Mouse (Mus musculus) right cerebral cortex, adult 2 months (tissue): ENCODE results near the gene Ehmt2.
"Not testable (repeated sequence)": the region's sequence is repeated elsewhere in the genome, so short reads cannot be mapped to it uniquely, and the experiment has no call there.

Experiments
- DNase-seq, 2 experiments: peaks; one replicate each; pipeline ENCODE4 v3.0.0; 2021 to 2022; ENCODE audit warnings: low spot score in 2 of 2

Ehmt2 gene

DNA sequence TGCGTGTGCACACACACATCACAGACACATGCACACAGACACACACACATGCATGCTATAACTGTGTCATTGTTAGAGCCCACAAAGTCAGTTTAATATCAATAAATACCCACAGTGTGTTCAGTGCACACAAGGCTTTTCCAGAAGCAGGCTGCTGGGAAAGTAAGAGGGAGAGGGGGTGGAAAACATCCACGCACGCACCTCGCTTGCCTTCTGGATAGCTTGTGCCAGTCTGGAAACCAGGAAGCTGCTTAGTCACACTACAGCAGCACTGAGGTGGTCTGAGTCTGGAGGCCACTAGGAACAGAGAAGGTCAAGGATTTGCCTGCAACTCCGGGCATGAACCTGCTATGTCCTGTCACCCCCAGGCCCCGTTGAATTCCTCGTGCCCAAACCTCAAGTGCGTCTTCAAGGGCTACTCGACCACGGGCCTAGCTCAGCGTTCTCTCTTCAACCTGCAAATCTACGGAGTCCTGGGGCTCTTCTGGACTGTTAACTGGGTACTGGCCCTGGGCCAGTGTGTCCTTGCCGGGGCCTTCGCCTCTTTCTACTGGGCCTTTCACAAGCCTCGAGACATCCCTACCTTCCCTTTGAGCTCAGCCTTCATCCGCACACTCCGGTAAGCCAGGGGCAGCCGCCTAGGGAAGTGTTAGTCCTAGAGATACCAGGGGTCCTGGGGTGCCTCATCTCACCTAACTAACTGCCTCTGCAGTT is 29.2 kb downstream of the Ehmt2 start:
- peak; percentile 53 to 57 for DNase-seq

DNA sequence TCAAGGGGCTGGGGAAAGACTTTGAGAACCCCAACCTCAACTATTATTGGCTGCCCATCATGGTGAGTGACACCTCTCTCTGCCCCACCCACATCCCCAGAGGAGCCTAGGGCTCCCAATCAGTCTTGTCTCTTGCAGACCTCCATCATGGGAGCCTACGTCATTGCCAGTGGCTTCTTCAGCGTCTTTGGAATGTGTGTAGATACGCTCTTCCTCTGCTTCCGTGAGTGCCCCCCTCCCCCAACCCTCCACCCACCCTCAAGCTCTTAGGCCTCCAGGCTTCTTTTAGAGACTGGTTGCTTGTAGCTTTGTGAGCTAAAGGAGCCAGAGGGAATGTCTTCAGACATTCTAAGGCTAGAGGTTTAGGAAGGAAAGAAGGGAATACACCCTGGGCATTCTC is 30.6 kb downstream of the Ehmt2 start:
- no peak for DNase-seq

DNA sequence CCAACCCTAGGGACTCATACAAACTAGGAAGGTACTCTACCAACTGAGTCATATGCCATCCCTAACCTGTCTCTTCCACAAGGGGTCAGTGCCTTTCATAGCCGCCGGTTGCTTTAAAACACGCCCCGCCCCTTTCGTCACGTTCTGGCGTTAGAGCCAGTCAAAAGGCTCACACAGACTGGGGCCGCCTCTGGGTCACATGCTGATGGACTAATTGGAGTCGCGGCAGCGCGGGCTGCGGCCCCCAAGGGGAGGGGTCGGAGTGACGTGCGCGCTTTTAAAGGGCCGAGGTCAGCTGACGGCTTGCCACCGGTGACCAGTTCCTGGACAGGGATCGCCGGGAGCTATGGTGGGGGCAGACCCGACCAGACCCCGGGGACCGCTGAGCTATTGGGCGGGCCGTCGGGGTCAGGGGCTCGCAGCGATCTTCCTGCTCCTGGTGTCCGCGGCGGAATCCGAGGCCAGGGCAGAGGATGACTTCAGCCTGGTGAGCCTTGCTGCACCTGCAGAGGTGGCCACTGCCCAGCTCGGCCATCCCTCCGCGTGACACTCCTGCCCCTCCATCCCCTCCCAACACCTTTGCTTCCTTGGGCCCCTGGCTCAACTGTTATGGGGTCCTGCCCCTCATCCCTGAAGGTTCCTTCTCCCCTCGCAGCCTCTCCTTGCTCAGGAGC is 32.9 kb downstream of the Ehmt2 start, which contains the start of gene Neu1:
TSS of gene Neu1 (plus strand) at position 193 of the 674 bp plus-strand sequence.
- peak; percentile 98 to 99 for DNase-seq

DNA sequence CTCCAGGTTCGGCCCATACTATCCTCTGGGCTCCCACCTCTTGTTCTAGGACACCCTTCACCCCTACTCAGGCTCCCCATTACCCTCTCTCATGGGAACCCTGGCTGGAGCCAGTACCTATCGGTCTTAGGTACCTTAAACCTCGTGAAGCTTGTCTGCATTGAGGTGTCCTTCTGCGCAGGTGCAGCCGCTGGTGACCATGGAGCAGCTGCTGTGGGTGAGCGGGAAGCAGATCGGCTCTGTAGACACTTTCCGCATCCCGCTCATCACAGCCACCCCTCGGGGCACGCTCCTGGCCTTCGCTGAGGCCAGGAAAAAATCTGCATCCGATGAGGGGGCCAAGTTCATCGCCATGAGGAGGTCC is 33.4 kb downstream of the Ehmt2 start:
- peak; percentile 52 to 56 for DNase-seq

DNA sequence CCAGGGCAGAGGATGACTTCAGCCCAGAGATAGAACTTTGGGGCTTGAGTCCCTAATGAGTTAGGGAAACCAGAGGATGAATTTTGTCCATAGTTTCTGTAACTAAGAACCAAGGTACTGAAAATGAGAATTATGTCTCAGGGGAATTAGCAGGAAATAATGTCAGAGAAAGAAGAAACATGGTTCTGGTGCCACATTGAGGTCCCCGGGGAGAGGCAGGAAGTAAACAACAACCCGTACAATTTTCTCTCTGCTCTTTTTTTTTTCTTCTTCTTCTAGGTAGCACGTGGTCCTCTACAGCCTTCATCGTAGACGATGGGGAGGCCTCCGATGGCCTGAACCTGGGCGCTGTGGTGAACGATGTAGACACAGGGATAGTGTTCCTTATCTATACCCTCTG is 34.0 kb downstream of the Ehmt2 start:
- no peak for DNase-seq

DNA sequence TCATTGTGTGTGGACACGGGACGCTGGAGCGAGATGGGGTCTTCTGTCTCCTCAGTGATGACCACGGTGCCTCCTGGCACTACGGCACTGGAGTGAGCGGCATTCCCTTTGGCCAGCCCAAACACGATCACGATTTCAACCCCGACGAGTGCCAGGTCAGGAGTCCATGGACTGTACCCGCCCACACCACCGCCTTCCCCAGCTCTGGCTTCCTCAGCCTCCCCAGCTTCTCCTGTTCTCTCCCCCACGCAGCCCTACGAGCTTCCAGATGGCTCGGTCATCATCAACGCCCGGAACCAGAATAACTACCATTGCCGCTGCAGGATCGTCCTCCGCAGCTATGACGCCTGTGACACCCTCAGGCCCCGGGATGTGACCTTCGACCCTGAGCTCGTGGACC is 35.8 kb downstream of the Ehmt2 start:
- DNase-seq: peak; percentile 33 to 44

DNA sequence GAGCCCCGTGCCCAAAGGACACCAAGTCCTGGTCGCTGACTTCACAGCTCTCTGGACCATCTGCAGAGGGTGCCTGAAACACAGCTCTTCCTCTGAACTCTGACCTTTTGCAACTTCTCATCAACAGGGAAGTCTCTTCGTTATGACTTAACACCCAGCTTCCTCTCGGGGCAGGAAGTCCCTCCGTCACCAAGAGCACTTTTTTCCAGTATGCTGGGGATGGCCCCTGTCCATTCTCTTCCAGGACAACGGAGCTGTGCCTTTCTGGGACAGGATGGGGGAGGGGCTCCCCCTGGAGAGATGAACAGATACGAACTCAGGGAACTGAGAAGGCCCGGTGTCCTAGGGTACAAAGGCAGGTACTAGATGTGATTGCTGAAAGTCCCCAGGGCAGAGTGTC is 36.6 kb downstream of the Ehmt2 start:
- no peak for DNase-seq

DNA sequence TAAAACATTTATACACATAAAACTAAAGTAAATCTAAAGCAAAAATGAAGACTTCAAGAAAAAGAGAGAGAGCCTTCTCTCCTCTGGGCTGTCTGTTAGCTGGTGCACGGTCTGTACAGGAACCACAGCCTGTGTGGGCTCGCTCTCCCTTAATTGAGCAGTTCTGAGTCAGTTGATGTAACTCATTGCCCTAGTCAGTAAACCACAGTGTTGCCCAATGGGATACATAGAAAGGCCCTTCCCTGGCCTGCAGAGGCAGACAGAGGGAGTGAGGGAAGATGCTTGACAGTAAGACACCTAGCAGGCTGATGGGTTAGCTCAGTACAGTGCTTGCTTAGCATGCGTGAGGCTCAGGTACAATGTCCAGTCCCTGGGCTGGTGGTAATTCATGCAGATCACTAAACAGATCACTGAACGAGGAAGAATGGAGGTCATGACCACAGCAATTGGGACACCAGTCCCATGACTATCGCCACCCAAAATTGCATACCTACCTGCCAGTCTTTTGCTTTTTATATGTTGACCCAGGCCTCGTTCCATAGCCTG is 39.8 kb downstream of the Ehmt2 start:
- no peak for DNase-seq

DNA sequence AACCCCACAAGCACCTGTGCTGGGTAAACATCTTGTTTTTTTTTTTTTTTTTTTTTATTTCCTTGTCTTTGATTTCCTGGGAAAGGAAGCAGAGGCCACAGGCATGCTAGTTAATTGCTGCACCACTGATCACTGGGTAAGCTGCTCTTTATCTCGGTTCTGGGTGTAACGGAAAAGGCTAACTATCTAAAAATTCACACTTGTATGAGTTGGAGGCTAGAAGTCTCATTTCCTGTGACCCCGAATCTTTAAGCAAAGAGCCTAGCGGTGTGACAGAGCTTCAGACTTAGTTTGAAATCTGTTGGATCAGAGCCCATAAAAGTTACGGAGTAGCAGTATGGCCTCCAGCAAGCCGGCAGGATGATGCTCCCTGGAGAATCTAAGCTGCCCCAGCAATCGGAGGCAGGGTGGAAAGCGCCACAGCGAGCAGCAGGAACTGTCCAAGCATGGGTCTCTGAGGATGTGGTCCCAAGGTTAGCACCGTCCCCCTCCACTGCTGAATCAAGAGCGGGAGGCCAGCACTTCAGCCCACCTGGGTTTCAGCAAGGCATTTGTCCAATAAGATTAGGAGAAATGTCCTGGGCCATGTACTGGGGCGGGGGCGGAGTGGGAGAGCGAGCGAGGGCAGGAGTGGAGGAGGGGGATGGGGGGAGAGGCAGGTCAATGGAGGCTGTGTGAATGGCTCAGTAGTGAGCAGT is 43.2 kb downstream of the Ehmt2 start:
- no peak for DNase-seq

DNA sequence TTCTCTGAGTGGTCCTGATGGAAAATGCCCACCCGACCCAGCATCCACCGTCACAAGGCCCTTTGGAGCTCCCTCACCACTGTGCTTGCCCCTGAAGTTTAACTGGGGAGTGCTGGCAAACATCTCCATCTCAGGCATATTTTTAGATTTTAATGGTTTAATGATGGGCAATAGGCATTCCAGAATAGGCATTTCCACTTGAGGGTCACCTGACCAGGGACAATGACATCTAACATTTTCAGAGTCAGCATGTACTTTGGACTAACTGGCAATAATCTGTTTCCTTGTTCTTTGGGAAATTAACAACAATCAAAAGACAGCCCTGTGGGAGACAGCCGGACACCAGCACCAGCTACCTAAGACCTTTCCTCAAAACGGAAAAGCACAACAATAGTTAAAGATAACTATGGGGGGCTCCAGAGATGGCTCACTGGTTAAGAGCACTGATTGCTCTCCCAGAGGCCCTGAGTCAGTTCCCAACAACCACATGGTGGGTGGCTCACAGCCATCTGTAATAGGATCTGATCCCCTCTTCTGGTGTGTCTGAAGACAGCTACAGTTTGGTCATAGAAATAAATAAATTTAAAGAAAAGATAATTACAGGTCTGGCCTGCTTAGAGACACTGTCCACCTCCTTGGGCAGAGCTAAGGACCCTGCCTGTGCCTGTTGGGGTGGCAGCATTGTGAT is 45.0 kb downstream of the Ehmt2 start:
- DNase-seq: no peak

DNA sequence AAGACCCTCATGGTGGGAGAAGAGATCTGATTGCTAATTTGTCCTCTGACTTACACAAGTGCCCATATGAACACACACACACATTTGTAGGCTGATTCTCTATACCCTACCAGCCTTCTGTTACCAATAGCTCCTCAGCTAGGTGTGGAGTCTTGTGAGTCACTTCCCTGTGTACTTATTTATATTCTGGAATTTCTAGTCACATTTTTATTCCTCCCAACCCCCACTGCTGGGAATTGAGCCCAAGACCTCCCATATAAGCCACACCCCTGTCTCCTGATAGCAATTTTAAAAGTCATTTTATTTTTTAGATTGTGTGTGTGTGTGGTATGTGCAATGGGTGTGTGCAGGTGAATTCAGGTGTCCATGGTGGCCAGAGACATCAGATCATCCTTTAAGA is 46.1 kb downstream of the Ehmt2 start:
- no peak for DNase-seq

DNA sequence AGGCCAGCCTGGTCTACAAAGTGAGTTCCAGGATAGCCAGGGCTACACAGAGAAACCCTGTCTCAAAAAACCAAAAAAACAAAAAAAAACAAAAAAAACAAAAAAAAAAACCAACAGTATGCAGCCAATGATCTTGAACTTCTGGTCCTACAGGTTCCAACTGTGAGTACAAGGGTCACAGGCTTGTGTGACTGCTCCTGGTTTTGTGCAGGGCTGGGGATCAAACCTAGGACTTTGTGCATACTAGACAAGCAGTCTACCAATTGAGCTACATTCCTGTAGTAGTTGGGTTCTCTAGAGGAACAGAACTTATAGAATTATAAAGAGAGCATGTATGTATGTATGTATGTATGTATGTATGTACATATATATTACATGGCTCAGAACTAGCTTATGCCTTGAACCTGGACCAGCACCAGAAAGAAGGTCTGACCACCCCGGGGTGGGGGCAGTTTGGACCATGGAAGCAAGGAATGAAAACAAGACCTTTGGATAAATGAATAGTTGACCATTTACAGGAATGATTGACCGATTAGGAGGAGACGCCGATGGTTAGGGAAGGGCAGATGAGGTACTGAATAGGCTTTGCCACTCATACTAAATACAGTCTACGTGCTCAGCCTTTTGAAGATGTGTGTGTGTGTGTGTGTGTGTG is 48.3 kb downstream of the Ehmt2 start:
- DNase-seq: no peak

DNA sequence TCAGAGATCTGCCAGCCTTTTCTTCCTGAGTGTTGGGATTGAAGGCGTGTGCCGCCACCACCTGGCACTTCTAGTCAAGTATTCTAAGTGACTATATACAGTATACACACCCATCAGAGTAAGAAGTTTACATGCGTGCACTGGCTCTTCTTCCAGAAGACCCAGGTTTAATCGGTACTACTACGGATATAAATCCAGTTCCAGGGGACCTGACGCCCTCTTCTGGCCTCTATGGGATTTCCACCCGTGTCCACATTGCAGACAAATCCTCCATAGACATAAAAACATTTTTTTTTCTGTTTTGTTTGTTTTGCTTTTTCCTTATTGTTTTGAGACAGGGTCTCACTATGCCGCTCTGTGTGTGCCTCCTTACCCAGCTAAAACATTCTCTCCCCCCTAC is 49.3 kb downstream of the Ehmt2 start:
- no peak for DNase-seq

DNA sequence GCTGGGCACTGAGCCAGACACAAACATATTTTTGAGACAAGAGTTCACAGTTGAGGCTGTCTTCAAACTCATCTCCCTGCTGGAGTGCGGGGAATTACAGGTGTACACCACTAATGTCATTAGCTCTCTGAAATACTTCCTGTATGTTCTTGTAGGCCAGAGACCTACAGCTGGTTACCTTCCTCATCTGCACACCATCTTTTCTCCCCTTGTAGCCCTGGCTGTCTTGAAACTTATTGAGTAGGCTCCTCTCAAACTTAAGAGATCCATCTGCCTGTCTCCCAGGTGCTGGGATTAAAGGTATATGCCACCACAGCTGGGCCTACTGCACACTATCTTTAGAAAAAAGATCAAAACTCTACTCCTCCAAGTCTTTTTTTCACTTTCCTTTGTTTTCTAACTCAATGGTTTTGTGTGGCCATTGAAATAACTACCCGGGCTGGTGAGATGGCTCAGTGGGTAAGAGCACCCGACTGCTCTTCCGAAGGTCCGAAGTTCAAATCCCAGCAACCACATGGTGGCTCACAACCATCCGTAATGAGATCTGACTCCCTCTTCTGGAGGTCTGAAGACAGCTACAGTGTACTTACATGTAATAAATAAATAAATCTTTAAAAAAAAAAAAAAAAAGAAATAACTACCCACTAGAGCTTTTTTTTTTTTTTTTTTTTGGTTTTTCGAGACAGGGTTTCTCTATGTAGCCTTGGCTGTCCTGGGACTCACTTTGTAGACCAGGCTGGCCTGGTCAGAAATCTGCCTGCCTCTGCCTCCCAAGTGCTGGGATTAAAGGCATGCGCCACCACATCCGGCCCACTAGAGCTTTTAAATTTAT is 50.7 kb downstream of the Ehmt2 start:
- not testable (repeated sequence) for DNase-seq

DNA sequence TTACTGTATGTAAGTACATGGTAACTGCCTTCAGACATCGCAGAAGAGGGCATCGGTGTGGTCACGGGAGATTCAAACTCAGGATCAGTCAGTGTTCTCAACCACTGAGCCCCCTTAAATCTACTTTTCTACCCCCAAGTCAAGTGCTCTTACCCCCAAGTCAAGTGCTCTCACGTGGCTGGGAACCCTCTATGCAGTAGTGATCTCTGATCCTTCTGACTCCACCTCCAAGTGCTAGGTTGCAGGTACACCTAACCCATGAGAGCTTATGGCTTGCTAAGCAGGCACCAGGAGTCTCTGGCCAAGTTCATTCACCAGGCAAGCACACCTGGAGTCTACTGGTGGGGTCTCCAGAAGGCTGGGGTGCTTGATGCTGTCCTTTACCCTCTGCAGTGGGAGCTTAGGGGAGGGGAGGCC is 51.3 kb downstream of the Ehmt2 start:
- DNase-seq: no peak

DNA sequence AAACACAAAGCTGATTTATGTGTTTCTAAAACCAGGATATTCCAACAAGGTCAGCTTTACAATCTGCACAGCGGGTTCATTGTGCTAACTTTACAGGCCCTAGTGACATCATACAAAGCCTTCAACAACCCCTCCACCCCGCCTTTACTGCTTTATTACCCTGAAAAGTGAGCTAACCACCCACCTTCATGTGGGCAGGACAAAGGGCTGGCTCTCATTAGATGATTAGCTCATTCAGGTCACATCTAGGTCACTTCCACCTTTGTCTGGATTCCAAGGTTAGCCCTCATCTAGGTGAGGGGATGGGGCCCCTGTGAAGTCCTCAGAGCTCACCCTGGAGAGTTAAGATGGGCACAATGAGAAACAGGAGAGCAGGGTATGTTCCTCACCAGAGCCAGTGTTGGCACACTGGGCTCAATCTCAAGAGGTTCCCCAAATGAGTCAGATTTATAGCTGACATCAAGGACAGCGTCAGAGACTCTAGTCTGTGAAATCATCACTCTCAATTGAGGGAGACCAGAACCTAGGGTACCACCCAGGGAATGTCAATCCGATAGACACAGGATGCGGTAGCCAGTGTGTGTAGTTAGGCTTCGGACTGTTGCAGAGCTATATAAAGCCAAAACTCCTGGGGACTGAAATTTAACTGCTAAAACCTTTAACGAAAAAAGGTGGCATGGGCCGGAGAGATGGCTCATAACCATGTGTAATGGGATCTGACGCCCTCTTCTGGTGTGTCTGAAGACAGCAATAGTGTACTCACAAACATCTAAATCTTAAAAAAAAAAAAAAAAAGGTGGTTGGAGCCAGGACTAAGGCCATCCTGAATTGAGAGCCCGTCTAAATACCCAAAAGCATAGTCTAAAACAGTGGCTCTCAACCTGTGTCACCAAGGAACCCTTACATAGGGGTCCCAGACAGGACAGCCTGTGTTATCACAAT is 52.5 kb downstream of the Ehmt2 start:
- no peak for DNase-seq

DNA sequence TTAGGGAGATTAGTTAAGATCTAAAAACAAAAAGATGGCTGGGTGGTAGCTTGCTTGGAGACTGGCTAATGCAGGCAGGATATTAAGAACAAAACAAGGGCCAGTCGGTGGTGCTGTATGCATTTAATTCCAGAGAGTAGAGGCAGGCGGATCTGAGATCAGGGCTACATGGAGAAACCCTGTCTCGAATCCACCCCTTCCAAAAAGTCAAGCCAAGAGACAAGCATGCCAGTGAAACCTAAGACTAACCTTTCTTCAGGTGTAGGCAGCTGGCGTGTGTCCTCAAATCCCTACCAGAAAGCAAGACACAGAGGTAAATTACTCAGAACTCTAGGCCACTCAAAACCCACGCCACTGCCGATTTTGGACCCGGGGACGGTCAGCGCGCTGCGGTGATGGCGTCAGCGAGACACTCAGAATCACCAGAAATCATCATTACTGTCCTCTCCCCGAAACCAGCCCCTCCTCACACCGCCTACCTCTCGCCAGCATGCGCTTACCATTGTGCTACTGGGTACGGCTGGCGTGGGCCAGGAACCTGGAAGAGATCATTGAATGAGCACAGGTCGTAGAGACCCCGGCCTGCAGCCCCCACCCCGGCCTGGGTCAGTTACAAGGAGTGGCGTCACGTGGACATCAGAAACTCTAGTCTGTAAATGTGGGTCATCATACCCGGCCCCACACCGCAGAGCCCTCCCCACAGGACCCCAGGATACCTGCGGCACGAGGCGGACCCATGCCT is 53.5 kb downstream of the Ehmt2 start:
- peak; percentile 56 for DNase-seq

DNA sequence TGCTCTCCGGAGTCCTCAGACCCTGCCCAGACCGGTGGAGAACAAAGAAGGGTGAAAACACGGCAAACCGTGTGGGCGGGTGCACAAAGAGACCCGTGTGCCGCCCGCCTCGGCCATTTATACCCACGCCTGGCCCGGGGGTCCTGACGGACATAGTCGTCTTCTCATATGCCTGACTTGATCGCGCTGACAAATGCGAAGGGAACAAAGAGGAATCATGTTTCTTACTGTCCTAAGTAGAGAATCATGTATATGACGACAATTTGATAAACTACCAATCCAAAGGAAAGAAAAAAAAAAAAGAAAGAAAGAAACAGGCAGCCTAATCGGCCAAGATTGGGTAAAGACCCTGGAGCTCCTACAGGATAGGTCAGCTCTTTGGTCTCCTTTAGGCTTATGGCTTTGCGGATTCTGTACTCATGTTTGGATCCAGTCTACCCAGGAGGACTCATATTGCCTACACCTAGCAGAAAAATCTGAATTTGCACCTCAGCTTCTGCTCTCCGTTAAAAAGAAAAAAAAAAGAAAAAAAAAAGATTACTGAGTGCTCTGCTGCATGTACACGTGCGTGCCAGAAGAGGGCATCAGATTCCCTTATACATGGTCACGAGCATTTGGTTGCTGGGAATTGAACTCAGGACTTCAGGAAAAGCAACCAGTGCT is 54.2 kb downstream of the Ehmt2 start:
- DNase-seq: peak; percentile 73 to 74
